Mouse (Mus musculus) myocyte (in vitro differentiated cells): ENCODE measurements at regions not wholly inside any gene's neighbourhood (a gene's known extent, or its start where the extent isn't known, plus 50 kb on each side); places are given as distances from the start of the nearest gene placed in this dataset.
A peak's percentile ranks its signal among the peaks of the same experiment; 100 is the strongest.

Source experiments
- H3K27me3 ChIP-seq: one replicate; pipeline ENCODE4 v1.6.1; 2011; ENCODE audit not compliant: control insufficient read depth, insufficient read depth, insufficient read length
- H3K36me3 ChIP-seq: one replicate; pipeline ENCODE4 v1.6.1; 2011; ENCODE audit not compliant: control insufficient read depth, insufficient read depth
- H3K4me2 ChIP-seq: one replicate; pipeline ENCODE4 v1.6.1; 2011; ENCODE audit warnings: low read depth, control low read depth
- H3K4me3 ChIP-seq: one replicate; pipeline ENCODE4 v1.5.1; 2011; ENCODE audit warnings: mild to moderate bottlenecking, control low read depth, moderate library complexity
- H3K79me2 ChIP-seq: one replicate; pipeline ENCODE4 v1.6.1; 2011; ENCODE audit not compliant: control insufficient read depth, insufficient read depth
- H3ac ChIP-seq: one replicate; pipeline ENCODE4 v1.6.1; 2011; ENCODE audit not compliant: control insufficient read depth, insufficient read length
- CEBPB ChIP-seq: IDR thresholded peaks from 2 replicates; pipeline ENCODE4 v1.6.1; 2011; ENCODE audit warnings: mild to moderate bottlenecking, moderate library complexity; ENCODE audit not compliant: poor library complexity, insufficient read depth, severe bottlenecking
- E2F4 ChIP-seq: IDR thresholded peaks from one replicate; pipeline ENCODE4 v1.6.1; 2011; ENCODE audit warnings: mild to moderate bottlenecking, control low read depth, moderate library complexity; ENCODE audit not compliant: insufficient read depth
- MAX ChIP-seq: IDR thresholded peaks from one replicate; pipeline ENCODE4 v1.6.1; 2011; ENCODE audit warnings: low read depth, mild to moderate bottlenecking, control low read depth
- MYOD1 ChIP-seq, 3 experiments: IDR thresholded peaks; one replicate each; pipeline ENCODE4 v1.6.1; 2011; ENCODE audit warnings: control low read depth in 2 of 3, low read depth in 2 of 3, mild to moderate bottlenecking in 2 of 3, moderate library complexity in 1 of 3; ENCODE audit not compliant: insufficient read length in 2 of 3, control insufficient read depth in 1 of 3
- MYOG ChIP-seq, 3 experiments: IDR thresholded peaks; one replicate each; pipeline ENCODE4 v1.6.1; 2011; ENCODE audit warnings: control low read depth in 2 of 3, low read depth in 2 of 3, mild to moderate bottlenecking in 2 of 3; ENCODE audit not compliant: insufficient read length in 2 of 3, control insufficient read depth in 1 of 3, insufficient read depth in 1 of 3
- POLR2A ChIP-seq: IDR thresholded peaks from one replicate; pipeline ENCODE4 v1.6.1; 2011; ENCODE audit warnings: low read depth, mild to moderate bottlenecking, control low read depth, moderate library complexity; ENCODE audit not compliant: insufficient read length
- POLR2AphosphoS2 ChIP-seq: IDR thresholded peaks from one replicate; pipeline ENCODE4 v1.6.1; 2011; ENCODE audit warnings: low read depth, control low read depth; ENCODE audit not compliant: insufficient read length
- REST ChIP-seq: IDR thresholded peaks from one replicate; pipeline ENCODE4 v1.6.1; 2011; ENCODE audit warnings: mild to moderate bottlenecking, control low read depth, moderate library complexity; ENCODE audit not compliant: insufficient read depth, insufficient read length
- SRF ChIP-seq: IDR thresholded peaks from one replicate; pipeline ENCODE4 v1.6.1; 2011; ENCODE audit warnings: low read depth; ENCODE audit not compliant: control insufficient read depth, insufficient read length
- TCF12 ChIP-seq: IDR thresholded peaks from one replicate; pipeline ENCODE4 v1.6.1; 2011; ENCODE audit warnings: mild to moderate bottlenecking, control low read depth; ENCODE audit not compliant: poor library complexity, insufficient read depth, severe bottlenecking
- TCF3 ChIP-seq: IDR thresholded peaks from one replicate; pipeline ENCODE4 v1.6.1; 2011; ENCODE audit warnings: low read depth, control low read depth; ENCODE audit not compliant: insufficient read length
- USF1 ChIP-seq: IDR thresholded peaks from one replicate; pipeline ENCODE4 v1.6.1; 2011; ENCODE audit warnings: low read depth, mild to moderate bottlenecking, control low read depth, moderate library complexity

DNA sequence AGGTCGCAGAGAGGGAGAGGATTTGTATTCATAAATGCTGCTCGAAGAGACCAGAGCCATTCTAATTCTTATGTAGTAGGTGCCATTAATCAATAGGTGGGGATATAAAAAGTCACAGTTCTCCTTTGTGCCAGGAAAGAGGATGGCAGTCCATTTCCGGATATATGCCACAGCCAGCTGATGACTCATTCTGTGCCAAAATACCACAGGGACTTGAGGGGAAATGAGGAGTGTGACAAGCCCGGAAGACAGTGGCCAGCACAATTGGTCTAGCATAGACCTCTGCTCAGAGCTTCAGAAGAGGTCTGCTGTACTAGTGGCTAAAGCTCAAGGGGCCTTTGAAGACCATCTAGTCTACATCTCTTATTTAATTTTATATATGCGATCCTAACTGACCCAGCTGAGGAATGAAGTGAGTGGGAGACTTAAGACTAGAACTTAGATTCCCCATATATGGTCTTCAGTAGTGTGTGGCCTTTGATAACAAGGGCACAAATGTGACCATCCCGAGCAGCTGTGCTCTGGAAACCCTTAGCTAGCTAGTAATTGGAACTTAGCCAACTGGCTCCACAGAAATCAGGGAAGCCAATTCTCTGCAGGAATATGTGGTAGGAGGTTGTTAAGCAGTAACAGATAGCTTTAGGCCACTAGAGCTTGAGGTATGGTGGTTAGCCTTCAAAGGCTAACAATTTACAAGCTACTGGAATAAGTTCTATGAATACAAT, 594.4 kb upstream of the Kif18a start:
- peak overlapping the region; percentile 60 for H3K4me2 ChIP-seq
- H3K4me3 ChIP-seq = no peak overlapping the region
- H3K36me3 ChIP-seq = no peaks in the 10 kb centered on the region
- H3K27me3 ChIP-seq = no peaks in the 10 kb centered on the region
- TF ChIP-seq E2F4 (no peak), CEBPB (no peak), POLR2AphosphoS2 (no peak), USF1 (no peak), REST (no peak), MYOD1 (IDR thresholded peaks at IDR 0.05; ENCODE audit: control insufficient read depth in 1 of 3, insufficient read length in 2 of 3, low read depth in 2 of 3) (peak in 2 of 3 experiments; percentile 55 to 69), POLR2A (no peak), TCF3 (no peak), TCF12 (no peak), MAX (no peak), MYOG (IDR thresholded peaks at IDR 0.05; ENCODE audit: control insufficient read depth in 1 of 3, insufficient read depth in 1 of 3, insufficient read length in 2 of 3, low read depth in 2 of 3) (no peak), SRF (peak; percentile 90)
- no peaks in the 10 kb centered on the region for H3K79me2 ChIP-seq
- no peak overlapping the region for H3ac ChIP-seq

DNA sequence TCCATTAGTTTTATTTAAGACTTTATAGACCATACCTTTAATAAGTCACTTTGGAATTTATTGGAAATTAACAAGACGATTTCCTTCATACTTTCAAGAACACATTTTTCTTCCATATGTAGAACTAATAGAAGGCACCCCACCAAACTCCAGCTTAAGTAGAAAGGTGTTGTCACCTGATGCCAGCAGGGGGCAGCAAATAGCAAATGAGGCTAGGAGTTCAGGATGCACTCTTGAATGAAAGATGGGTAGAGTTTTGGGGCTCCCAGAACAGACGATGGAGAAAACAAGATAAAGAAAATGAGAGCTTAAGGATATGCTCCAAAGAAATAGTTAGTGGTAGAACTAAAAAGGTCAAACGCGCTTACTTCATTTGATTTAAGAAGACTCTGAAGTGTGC, 590.4 kb upstream of the Kif18a start:
- no peaks in the 10 kb centered on the region for H3K79me2 ChIP-seq
- H3ac ChIP-seq = no peak overlapping the region
- H3K36me3 ChIP-seq = no peaks in the 10 kb centered on the region
- TF ChIP-seq CEBPB (no peak), TCF12 (no peak), MYOD1 (IDR thresholded peaks at IDR 0.05; ENCODE audit: control insufficient read depth in 1 of 3, insufficient read length in 2 of 3, low read depth in 2 of 3) (no peak), MYOG (IDR thresholded peaks at IDR 0.05; ENCODE audit: control insufficient read depth in 1 of 3, insufficient read depth in 1 of 3, insufficient read length in 2 of 3, low read depth in 2 of 3) (no peak), USF1 (no peak), TCF3 (no peak), POLR2AphosphoS2 (no peak), POLR2A (no peak)
- H3K27me3 ChIP-seq = no peaks in the 10 kb centered on the region
- no peak overlapping the region for H3K4me3 ChIP-seq
- no peak overlapping the region for H3K4me2 ChIP-seq

DNA sequence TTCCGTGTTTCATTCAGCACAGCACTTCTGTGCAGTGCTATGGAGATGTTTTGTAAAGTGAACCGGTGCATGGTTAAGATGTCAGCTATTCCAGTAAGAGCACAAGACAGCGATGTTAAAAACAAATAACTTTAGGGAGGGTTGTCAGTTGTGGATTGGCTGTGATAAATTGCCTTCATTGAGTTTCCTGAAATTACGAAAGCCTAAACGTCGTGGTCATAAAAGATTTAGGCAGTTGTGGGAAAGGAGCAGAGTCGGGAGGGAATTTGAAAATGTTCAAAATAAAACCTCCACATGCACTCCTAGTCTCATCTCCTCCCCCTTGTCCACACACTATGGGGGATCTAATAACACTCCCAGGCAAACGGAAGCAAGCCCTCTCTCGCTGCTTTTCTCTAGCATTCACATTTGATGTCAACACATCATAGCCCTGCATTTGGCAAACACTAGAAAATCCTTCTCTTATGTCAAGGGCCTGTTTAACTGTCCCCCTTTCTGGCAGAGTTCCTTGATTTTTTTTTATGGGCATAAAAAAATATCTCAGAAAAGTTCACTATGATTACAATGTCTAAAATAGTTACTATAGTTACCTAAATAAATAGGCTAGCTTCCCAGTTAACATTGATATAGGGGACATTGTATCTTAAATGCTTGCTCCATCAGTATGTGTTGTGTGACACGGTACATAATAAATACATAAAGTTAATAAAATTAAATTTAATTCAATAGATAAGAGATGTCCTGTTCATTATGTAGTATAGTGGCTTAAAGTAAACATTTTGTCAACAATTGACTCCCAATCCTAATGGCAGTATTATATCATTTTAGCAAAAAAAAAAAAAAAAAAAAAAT, 589.2 kb upstream of the Kif18a start:
- no peak overlapping the region for H3ac ChIP-seq
- no peak overlapping the region for H3K4me2 ChIP-seq
- no peak for TF ChIP-seq TCF3
- TF ChIP-seq E2F4 = no peak
- no peaks in the 10 kb centered on the region for H3K27me3 ChIP-seq
- H3K4me3 ChIP-seq = no peak overlapping the region
- H3K79me2 ChIP-seq = no peaks in the 10 kb centered on the region
- H3K36me3 ChIP-seq = no peaks in the 10 kb centered on the region

DNA sequence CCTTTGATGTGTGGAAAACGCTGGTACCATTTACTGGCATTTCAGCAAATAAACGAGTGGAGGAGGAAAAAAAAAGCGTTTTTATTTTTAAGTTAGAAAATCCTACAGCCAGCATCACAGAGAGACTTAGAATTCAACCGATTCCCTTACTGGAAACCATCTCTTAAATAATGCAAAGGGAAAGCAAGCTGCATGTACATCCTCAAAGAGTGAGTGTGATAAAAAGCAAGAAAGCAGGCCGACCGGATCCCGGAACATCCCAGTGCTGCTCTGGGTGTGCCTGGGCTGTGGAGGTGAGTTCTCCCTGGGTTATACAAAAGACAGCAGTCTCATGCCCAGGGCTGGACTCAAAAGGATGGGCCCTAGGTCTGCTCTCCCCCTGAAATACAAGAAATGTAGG, 579.2 kb upstream of the Kif18a start:
- H3ac ChIP-seq = no peak overlapping the region
- no peaks in the 10 kb centered on the region for H3K36me3 ChIP-seq
- H3K27me3 ChIP-seq = no peaks in the 10 kb centered on the region
- H3K79me2 ChIP-seq = no peaks in the 10 kb centered on the region
- H3K4me2 ChIP-seq = no peak overlapping the region
- no peak overlapping the region for H3K4me3 ChIP-seq
- TF ChIP-seq CEBPB (no peak), MYOG (IDR thresholded peaks at IDR 0.05; ENCODE audit: control insufficient read depth in 1 of 3, insufficient read depth in 1 of 3, insufficient read length in 2 of 3, low read depth in 2 of 3) (no peak), MAX (no peak), MYOD1 (IDR thresholded peaks at IDR 0.05; ENCODE audit: control insufficient read depth in 1 of 3, insufficient read length in 2 of 3, low read depth in 2 of 3) (no peak), REST (no peak), TCF3 (no peak), E2F4 (no peak), SRF (no peak), POLR2AphosphoS2 (no peak), POLR2A (no peak), TCF12 (no peak), USF1 (no peak)
